Mouse (Mus musculus): ENCODE measurements around the gene Zbtb6.
A peak's percentile ranks its signal among the peaks of the same experiment; 100 is the strongest.

Zbtb6 gene

GRCm38 (mm10) chr2:37442611-37443591 lies at the start of gene Zbtb6, which contains the start of the genes Zbtb26 and Rabgap1:
TSS of gene Zbtb6 (minus strand) at chr2:37443171.
TSS of gene Zbtb26 (minus strand) at chr2:37443135.
TSS of gene Rabgap1 (plus strand) at chr2:37443279.
- peak; percentile 84 for DNase-seq (ENCODE audit: low read depth)

GRCm38 (mm10) chr2:37488956-37489355 lies 46.0 kb upstream of the Zbtb6 start:
- DNase-seq (ENCODE audit: low read depth) = no peak

GRCm38 (mm10) chr2:37486408-37486807 lies 43.4 kb upstream of the Zbtb6 start:
- no peak for DNase-seq (ENCODE audit: low read depth)

- peak; percentile 41 for DNase-seq (ENCODE audit: low read depth)
These were observed 42.4 kb upstream of the Zbtb6 start for GRCm38 (mm10) chr2:37485370-37485769.

- DNase-seq (ENCODE audit: low read depth) = no peak
These were observed 41.2 kb upstream of the Zbtb6 start for GRCm38 (mm10) chr2:37484165-37484564.

GRCm38 (mm10) chr2:37480039-37480438 lies 37.1 kb upstream of the Zbtb6 start:
- no peak for DNase-seq (ENCODE audit: low read depth)

- no peak for DNase-seq (ENCODE audit: low read depth)
These were observed 36.6 kb upstream of the Zbtb6 start for GRCm38 (mm10) chr2:37479559-37479958.

- DNase-seq (ENCODE audit: low read depth) = no peak
These were observed 23.3 kb upstream of the Zbtb6 start for GRCm38 (mm10) chr2:37466266-37466665.

GRCm38 (mm10) chr2:37460707-37461106 lies 17.7 kb upstream of the Zbtb6 start:
- DNase-seq (ENCODE audit: low read depth) = no peak

- DNase-seq (ENCODE audit: low read depth) = no peak
These were observed 9.4 kb upstream of the Zbtb6 start for GRCm38 (mm10) chr2:37452376-37452760.

GRCm38 (mm10) chr2:37451667-37452375 lies 8.8 kb upstream of the Zbtb6 start:
- DNase-seq (ENCODE audit: low read depth) = peak; percentile 86

- DNase-seq (ENCODE audit: low read depth) = no peak
These were observed 11.4 kb downstream of the Zbtb6 start for GRCm38 (mm10) chr2:37431609-37432008.

GRCm38 (mm10) chr2:37430593-37431464 lies 12.1 kb downstream of the Zbtb6 start:
- DNase-seq (ENCODE audit: low read depth) = peak; percentile 76

GRCm38 (mm10) chr2:37423671-37424070 lies 19.3 kb downstream of the Zbtb6 start:
- no peak for DNase-seq (ENCODE audit: low read depth)

- peak; percentile 93 for DNase-seq (ENCODE audit: low read depth)
These were observed 20.4 kb downstream of the Zbtb6 start, which contains the start of gene Rc3h2 for GRCm38 (mm10) chr2:37422306-37423304. TSS of gene Rc3h2 (minus strand) at chr2:37422903.

GRCm38 (mm10) chr2:37421903-37422302 lies 21.1 kb downstream of the Zbtb6 start:
- no peak for DNase-seq (ENCODE audit: low read depth)

GRCm38 (mm10) chr2:37395539-37395938 lies 47.4 kb downstream of the Zbtb6 start:
- no peak for DNase-seq (ENCODE audit: low read depth)

GRCm38 (mm10) chr2:37382921-37383320 lies 60.0 kb downstream of the Zbtb6 start:
- no peak for DNase-seq (ENCODE audit: low read depth)

- peak; percentile 27 for DNase-seq (ENCODE audit: low read depth)
These were observed 62.8 kb downstream of the Zbtb6 start for GRCm38 (mm10) chr2:37380189-37380588.

- peak; percentile 57 for DNase-seq (ENCODE audit: low read depth)
These were observed 67.0 kb downstream of the Zbtb6 start for GRCm38 (mm10) chr2:37376018-37376417.
